Mouse (Mus musculus): ENCODE measurements at regions not wholly inside any gene's neighbourhood (a gene's known extent, or its start where the extent isn't known, plus 50 kb on each side); places are given as distances from the start of the nearest gene placed in this dataset.

GRCm38 (mm10) chr9:76646383-76646782, 79.5 kb upstream of the Fam83b start:
- no peak for TF ChIP-seq CTCF (IDR thresholded peaks at IDR 0.05; ENCODE audit: borderline replicate concordance, control insufficient read depth, extremely low read depth, insufficient read depth, low read length, poor library complexity)
- TF ChIP-seq POLR2A (IDR thresholded peaks at IDR 0.05; ENCODE audit: control insufficient read depth, extremely low read depth, insufficient read depth, low read length, poor library complexity) = no peak
